Mouse (Mus musculus): ENCODE results near the gene Ceacam1. TPM values are rescaled to one million over a fixed set of nuclear protein-coding genes. Genes with fewer than 3 reads are reported as not detected.
"Not testable (repeated sequence)": the region's sequence is repeated elsewhere in the genome, so short reads cannot be mapped to it uniquely, and the experiment has no call there.

Gene Ceacam1
- total RNA-seq, 1 experiment from 2014 or later = 207 TPM

DNA sequence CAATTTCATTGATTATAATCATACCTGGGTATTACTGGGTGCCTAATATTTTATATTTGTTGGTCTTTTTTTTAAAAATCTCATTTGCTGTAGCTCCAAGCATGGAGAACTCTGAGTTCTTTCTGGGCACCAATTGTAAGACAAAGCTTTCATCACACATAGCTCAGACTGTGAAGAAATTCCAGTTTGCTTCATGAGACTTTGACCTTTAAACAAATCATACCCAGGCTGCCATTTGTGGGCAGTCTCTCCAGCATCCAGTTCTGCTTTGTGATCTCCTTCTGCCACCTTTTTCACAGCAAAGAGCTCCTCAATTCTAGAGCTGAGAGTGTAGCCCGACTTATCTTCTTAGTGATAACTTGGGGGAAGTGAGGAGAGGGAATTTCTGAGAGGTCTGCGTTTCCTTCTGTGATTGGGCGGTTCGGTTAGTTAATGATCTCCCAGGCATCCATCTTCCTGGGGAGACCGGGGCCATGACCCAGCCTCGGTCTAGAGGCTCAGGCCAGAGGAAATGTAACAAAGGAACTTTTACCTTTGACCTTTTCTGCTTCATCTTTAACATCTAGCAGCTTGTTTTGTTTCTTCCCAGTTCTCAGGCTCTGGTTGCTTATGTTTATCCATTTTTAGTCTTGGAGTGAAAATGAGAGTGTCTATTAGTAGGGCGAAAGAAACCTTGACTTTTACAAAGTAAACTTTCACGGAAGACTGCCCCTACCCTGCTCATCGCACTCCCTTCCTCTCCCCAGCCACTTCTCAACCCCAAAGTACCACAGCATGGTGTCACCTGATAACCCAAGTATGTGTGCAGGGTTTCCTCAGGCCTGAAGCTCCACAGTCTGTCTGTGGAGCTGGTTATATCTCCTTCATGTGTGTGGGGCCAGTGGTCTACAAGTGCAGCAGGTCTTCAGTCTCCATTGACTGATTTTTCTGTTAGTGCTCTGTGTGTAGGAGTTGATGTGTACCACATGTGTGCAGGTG is 27.2 kb downstream of the Ceacam1 start:
- peak; percentile 95 for ATAC-seq (replicated peaks; ENCODE audit: insufficient number of reproducible peaks, low FRiP score, low TSS enrichment, poor library complexity, severe bottlenecking)

DNA sequence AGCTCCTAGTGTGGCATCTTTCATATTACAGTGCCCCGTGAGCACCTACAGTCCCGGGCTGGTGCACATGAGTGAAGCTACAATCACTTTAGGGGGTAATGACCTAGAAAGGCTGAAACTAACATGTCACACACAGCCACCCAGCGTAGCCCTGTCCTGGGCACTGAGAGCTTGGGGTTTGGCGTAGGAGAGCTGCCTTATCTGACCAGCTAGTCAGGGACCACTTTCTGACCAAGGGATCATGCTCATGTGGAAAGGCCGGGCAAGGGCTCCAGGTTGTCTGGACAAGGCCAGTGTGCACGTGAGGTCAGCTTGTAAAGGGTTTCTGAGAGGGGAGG is 36.6 kb downstream of the Ceacam1 start:
- no peak for ATAC-seq (replicated peaks; ENCODE audit: insufficient number of reproducible peaks, low FRiP score, low TSS enrichment, poor library complexity, severe bottlenecking)

- ATAC-seq (replicated peaks; ENCODE audit: insufficient number of reproducible peaks, low FRiP score, low TSS enrichment, poor library complexity, severe bottlenecking) = 0 out of 2 replicates have a peak, but pooled peaks have one; percentile 25
Measured at GRCm38 (mm10) chr7:25439978-25440815, 37.2 kb downstream of the Ceacam1 start.

GRCm38 (mm10) chr7:25439124-25439822 is 38.1 kb downstream of the Ceacam1 start:
- no peak for ATAC-seq (replicated peaks; ENCODE audit: insufficient number of reproducible peaks, low FRiP score, low TSS enrichment, poor library complexity, severe bottlenecking)

DNA sequence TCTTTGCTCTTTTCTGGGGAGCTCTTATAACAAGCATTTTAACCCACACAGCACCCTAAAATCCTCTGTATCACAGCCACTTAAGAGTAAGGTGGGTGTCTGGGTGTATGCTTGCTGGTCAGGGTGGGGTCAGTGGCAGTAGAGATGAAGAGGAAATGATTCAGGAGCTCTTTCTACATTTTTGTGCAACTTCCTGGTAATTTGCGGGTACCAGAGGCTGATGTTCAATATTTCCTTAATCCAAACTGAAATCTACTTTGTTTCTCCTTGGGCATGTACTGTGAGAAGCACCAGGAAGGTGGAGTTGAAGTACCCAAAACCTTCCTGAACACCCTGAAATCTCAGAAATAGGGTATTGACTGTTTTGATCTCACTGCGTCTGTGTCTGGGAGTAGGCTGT is 40.7 kb downstream of the Ceacam1 start:
- 0 out of 2 replicates have a peak, but pooled peaks have one; percentile 25 for ATAC-seq (replicated peaks; ENCODE audit: insufficient number of reproducible peaks, low FRiP score, low TSS enrichment, poor library complexity, severe bottlenecking)

- peak; percentile 34; the same call in 1 of the 2 replicates for ATAC-seq (replicated peaks; ENCODE audit: insufficient number of reproducible peaks, low FRiP score, low TSS enrichment, poor library complexity, severe bottlenecking)
Measured at GRCm38 (mm10) chr7:25436226-25436625, 41.2 kb downstream of the Ceacam1 start.

- 0 out of 2 replicates have a peak, but pooled peaks have one; percentile 32 for ATAC-seq (replicated peaks; ENCODE audit: insufficient number of reproducible peaks, low FRiP score, low TSS enrichment, poor library complexity, severe bottlenecking)
Measured at GRCm38 (mm10) chr7:25435546-25435851, 41.9 kb downstream of the Ceacam1 start.

DNA sequence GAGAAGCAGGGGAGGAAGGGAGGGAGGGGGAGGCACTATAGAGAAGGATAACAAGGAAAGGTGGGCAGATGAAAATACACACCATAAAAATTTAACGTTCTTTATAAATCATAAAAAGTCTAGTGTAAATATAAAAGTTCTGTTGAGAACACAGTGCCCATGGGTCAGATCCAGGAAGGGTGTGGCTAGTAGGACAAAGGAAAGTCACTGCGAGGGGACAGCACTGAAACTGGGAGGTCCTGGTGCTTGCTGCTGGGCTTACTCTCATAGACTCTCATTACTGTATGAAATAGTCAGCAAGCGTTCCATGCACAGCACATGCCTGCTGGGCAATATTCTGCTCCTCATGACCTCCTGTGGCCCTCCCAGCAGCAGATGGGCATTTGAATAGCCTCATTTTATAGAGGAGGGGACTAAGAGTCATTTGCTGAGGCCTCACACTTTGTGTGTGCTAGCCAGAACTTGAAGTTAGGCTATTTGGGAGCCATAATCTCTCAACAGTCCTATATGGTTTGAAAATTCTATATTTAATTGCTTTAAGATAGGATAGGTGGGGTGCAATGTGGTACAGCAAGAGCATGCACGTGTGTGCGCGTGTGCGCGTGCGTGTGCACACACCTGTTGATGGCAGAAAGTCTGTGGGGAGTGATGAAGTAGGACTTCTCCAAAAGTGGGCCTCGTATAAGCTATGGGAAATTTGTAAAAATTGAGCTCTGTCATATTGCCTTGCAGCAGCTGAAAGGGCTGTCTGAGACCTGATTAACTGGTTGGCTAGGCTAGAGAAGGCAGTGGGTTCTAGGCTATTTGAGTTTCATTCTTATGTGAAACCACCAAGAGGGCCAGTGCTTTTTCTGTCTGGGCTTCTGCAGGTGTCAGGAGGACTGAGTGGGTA is 42.5 kb downstream of the Ceacam1 start:
- ATAC-seq (replicated peaks; ENCODE audit: insufficient number of reproducible peaks, low FRiP score, low TSS enrichment, poor library complexity, severe bottlenecking) = no peak

DNA sequence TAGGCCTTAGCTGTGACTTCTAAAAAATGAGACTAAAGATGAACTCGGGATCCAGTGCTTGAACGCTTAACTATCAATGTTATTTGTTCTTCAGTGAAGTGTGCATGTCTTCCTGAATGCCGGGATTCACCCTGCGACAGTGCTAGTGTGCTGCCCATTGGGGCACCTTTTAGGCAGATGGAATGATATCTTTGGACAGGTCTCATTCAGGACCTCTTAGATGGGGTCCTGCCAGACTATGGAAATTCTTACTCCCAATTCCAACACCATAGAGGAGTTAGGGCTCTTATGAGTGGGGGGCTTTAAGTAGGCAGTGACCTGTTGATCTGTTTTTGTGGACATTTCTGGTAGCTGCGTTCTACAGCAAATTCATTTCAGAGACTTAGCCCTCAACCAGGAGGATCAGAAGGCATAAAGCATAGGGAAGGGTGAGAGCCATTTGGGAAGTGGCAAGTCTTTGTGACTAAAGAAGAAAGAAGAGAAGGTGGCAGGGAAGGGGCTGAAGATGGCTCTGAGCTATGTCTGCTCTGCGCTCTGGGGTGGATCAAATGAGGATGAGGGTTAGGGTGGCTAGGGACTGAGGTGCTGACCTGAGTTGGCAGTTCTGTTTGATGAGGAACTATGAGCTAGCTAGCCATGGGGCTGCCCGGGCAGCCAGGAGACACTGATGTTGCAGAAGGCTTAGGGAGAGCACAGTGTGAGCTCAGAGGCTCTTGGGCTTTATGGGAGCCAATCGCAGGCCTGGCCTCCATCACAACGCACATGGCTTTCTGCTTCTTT is 43.4 kb downstream of the Ceacam1 start:
- no peak for ATAC-seq (replicated peaks; ENCODE audit: insufficient number of reproducible peaks, low FRiP score, low TSS enrichment, poor library complexity, severe bottlenecking)

- peak; percentile 64 for ATAC-seq (replicated peaks; ENCODE audit: insufficient number of reproducible peaks, low FRiP score, low TSS enrichment, poor library complexity, severe bottlenecking)
Measured at GRCm38 (mm10) chr7:25433007-25433541, 44.3 kb downstream of the Ceacam1 start.

DNA sequence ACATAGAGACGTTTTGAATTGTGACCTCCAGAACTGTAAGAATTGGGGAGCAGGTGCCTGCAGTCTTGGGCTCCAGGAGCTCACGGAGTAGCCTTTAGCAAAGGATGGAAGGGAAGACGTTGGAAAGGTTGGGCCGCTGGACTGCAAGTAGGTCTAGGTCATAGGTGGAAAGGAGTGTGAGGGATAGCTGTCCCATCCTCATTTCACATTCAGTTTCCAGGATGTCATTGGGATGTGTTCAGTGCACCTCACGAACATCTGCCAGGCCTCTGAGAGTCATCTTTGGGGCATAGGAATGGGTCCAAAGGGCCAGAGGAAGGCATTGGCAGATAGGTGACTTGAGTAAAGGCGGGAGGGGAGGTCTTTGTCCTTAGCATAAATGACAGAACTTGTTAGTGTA is 45.0 kb downstream of the Ceacam1 start:
- ATAC-seq (replicated peaks; ENCODE audit: insufficient number of reproducible peaks, low FRiP score, low TSS enrichment, poor library complexity, severe bottlenecking) = no peak

DNA sequence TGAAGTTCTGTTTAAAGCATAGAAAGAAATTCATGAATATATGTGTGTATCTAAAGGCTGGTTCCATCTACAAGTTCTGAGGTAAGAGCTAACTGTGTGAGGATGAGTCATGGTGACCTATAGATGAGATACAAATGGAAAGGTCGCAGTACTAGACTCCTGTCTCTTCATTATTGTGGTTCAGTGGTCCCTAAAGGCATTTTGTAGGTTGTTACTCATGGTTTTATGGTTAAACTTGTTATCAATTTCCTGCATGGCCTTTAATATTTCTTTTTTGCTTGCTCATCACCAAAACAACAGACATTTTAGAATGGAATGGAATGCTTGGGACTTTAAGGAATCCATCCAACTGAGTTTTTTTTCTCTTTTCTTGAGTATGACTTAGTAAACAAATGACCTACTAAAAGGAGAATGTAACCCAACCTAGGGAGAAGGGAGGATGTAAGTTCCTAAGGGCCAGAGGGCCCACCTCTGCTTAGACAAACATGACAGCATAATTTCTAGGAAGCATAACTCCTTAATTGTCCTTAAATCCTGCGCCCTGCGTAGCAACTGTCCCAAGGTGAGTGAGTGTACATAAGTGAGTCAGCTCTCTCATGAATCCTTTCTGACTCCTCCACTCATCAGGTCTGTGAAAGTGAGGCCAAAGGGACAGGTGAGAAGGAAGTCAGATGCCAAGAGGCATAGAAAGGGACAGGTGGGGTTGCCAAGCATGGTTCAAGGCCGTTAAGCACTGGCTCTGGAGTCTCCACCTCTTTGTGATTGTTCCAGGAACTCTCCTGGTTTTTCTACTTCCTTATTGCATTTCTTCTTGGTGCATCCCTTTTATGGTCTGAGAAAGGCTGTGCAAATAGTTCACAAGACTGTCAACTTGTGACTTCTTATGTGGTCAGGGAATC is 47.3 kb downstream of the Ceacam1 start:
- ATAC-seq (replicated peaks; ENCODE audit: insufficient number of reproducible peaks, low FRiP score, low TSS enrichment, poor library complexity, severe bottlenecking) = no peak

- no peak for ATAC-seq (replicated peaks; ENCODE audit: insufficient number of reproducible peaks, low FRiP score, low TSS enrichment, poor library complexity, severe bottlenecking)
Measured at GRCm38 (mm10) chr7:25428321-25428720, 49.1 kb downstream of the Ceacam1 start.

DNA sequence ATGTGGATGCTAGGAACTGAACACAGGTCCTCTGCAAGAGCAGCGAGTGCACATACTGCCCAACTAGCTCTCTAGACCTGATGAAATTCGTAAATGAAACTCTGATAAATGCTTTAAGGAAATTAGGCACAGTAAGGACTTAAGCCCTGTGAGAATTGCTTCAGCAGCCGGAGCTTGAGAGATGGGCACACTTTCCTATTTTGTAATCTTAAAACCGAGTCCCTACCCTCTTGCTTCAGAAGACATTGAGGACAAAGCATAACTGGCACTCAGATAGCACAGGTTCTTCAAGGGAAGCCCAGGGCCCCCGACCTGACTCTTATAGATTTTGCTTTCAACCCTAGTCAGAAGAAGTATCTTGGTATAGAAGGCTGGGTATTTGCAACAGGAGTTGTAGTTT is 50.3 kb downstream of the Ceacam1 start:
- ATAC-seq (replicated peaks; ENCODE audit: insufficient number of reproducible peaks, low FRiP score, low TSS enrichment, poor library complexity, severe bottlenecking) = no peak

DNA sequence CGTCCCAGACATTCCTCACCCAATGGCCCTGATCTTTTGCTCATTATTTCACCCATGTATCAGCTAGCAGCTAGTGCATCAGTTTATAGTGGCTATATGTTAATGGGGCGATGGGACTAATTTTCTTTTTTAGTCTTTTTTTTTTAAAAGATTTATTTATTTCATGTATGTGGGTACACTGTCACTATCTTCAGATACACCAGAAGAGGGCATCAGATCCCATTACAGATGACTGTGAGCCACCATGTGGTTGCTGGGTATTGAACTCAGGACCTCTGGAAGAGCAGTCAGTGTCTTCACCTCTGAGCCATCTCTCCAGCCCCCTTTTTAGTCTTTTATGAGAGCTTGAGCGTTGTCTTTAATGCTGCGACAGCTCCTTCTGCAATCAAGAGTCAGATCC is 51.0 kb downstream of the Ceacam1 start:
- not testable (repeated sequence) for ATAC-seq (replicated peaks; ENCODE audit: insufficient number of reproducible peaks, low FRiP score, low TSS enrichment, poor library complexity, severe bottlenecking)

- ATAC-seq (replicated peaks; ENCODE audit: insufficient number of reproducible peaks, low FRiP score, low TSS enrichment, poor library complexity, severe bottlenecking) = peak; percentile 88
Measured at GRCm38 (mm10) chr7:25424429-25424828, 53.0 kb downstream of the Ceacam1 start.

Measured in monocyte, adult 5-6 weeks (primary cell).